Mouse (Mus musculus) urinary bladder, postnatal 14 days (tissue): ENCODE results near the gene Pttg1ip.

Source experiments
- DNase-seq: peaks from one replicate; pipeline ENCODE4 v3.0.0; 2021; ENCODE audit warnings: low spot score

Pttg1ip gene

DNA sequence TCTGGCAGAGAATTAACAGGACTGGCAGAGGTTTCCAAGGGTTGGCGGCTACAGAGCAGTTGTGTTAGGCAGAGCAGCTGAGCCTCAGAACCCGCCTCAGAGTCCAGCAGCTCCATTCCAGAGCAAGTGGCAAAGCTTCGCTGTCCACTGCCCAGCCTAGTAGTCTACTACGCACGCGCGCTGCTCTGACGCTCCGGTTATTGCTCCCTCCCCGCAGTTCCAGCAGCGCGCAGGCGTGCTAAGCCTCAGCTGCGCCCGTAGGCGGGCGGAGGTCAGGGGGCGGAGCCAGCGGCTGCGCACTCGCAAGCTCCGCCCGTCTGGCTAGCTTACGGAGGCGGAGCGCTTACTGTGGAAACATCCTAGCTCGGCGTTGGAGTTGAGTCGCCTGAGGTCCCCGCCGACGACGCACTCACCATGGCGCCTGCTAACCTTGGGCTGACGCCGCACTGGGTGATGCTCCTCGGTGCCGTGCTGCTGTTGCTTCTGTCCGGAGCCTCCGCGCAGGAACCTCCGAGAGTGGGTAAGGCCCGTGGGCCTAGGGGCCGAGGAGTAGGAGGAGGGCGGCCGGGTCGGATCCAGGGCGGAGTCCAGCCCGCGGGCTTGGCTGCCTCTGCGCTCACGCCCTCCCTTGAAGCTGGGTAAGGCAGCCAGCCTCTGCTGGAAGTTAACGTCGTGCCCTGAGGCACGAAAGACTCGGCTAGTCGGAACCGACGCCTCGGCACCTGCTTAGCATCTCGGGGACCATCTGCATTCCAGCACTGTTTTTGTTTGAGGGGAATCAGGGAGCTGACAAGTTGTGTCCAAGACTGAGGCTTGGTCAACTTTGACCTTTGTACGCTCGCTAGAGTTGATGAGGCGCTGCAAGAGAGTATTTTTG is at the start of gene Pttg1ip:
Gene Pttg1ip (plus strand): TSS at position 313 of the 877 bp plus-strand sequence.
- peak; percentile 96 for DNase-seq

DNA sequence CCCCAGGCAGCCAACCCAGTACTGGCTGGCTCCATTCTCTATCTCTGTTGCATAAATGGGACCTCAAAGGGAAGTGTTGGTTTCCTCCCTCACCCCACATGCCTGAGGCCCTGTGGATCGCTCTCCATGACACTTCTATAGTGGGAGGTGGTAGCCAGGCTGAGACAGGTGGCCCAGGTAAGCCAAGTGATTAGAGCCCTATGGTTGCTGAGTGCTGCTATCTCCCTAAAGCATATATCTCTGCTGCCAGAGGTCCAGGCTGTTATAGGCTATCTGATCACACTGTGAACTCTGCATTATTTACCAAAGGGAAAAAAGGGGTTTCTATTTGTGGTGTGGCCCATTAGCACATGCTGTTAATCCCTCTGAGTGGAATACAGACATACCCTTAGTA is 49.5 kb upstream of the Pttg1ip start:
- DNase-seq: no peak

DNA sequence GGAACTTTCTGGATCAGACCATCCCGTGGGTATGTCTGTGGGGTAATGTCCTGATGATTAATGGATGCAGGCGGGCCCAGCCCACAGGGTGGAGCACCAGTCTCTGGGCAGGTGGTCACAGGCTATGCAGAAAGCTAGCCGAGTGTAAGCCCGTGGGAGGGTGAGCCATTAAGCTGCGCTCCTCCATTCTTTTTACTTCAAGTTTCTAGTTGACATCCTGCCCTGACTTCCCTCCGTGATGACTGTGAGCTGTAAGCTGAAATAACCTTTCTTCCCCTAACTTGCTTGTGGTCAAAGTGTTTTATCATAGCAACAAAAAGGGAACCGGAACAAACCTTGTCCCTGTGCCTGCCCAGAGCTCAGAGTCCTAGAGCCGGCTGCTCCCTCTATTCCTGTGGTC is 44.8 kb upstream of the Pttg1ip start:
- no peak for DNase-seq

- DNase-seq: no peak
These were observed 44.0 kb upstream of the Pttg1ip start for GRCm38 (mm10) chr10:77537215-77538209.

DNA sequence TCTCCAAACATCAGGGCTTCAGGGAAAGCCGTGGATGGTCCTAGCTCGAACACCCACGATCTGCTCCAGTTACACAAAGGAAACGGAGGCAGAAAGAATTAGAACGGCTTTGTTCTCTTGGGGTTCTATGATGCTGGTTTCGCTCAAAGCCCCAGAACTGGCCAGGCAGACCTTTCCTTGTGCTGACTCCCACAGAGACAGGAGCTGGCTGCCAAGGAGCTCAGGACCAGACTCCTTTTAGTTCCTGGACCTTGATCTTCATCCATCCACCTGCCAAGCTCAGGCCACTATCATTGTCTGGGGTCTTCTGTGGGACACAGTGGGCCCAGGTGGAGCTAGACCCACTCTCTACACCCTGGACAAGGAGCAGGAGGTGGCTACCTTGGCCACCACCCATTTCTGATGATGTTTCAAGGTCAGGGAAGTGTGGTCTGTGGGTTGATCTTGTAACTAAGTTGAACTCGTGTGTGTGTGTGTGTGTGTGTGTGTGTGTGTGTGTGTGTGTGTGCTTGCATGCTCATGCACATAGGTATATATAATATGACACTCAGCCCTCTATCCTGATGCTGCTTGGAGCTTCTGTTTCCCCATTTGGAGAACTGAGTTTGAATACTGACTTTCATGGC is 42.1 kb upstream of the Pttg1ip start:
- DNase-seq: no peak

DNA sequence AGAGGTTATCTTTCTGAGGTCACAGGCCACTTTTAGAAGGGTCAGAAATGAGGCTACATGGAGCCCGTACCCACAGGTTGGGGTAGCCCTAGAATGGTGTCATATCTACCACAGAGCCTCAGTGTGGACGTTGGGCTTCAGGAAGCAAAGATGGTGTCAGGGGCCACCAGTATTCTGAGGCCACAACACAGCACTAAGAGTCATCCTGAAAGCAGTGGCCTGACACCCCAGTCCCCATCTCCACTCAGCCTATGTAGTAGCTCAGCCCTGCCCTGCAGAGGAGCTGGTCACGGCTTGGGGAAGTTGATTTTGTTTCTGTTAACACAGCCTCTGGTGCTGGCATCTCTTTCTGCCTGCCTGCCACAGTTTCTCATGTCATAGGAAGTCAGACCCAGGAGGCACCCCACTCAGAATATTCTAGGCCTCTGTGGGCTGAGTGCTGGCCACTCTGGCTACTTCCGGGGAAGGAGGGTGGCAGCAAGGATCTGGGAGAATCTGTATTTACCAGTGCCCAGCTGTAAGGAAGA is 40.9 kb upstream of the Pttg1ip start:
- DNase-seq: no peak

DNA sequence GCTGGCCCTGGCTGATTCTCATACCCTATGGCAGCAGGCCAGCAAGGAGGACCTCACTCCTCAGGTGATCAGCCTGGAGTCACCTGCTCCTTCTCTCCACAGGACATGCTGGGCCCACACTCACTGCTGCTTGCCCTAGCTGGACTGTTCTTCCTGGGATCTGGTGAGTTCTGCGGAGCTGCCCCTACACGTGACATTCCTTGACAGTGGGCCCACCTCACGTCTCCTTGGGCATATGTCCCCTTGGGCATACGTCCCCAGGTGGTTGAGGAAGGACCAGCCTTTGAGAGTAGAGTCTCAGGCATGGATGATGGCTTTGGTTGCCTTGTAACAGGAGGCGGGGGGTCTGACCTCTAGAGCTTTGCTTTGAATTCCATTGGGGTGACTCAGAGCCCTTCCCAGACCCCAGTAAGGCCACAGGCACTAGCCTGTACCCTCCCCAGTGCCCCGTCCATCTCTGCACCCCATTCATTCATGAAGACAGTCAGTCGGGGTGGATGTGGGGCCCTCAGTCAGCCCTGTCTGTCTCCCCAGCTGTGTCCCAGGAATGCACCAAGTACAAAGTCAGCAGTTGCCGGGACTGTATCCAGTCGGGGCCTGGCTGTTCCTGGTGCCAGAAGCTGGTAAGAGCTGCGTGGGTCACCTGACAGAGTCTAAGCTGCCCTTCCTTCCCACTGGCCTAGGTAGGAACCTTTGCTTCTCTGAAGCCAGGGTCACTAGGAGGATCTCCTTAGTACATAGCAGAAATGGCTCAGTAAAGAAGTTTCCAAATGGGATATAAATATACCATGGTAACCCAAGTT is 39.5 kb upstream of the Pttg1ip start:
- no peak for DNase-seq

GRCm38 (mm10) chr10:77543226-77543625 is 38.3 kb upstream of the Pttg1ip start:
- DNase-seq: no peak

DNA sequence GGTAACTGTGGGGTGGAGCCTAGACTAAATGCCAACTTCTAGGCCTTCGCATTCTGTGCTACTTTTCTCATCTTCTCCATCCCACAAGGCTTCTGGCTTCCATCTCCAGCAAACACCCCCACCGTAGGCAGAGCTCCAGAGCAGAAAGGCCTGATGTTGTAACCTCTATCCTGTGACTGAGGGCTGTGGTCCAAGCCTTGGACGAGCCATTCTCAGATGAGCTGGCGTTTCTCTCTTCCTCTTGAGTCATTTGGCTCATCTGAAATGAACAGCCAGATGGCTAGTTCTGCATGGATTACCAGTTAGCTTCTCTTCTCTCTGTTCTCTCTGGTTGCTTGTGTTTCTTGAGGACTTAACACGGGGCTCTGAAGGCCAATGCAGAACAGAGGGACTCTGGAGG is 36.6 kb upstream of the Pttg1ip start:
- DNase-seq: peak; percentile 77

- DNase-seq: peak; percentile 74
These were observed 32.9 kb upstream of the Pttg1ip start for GRCm38 (mm10) chr10:77548576-77548975.

DNA sequence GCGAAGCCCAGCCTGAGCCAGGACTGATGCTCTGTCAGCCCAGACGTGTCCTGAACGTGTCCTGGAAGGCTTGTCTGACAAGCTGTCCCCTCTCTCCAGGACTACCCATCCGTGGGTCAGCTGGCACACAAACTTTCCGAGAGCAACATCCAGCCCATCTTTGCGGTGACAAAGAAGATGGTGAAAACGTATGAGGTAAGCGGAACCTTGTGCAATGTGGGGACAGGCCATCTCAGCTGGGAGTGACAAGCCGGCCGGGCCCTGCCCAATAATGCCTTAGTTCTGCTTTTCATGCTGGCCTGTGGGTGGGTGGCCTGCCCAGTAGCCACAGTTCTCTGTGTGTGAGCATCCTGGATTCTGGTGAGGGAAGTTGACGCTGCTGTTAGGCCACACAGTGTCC is 30.6 kb upstream of the Pttg1ip start:
- no peak for DNase-seq

GRCm38 (mm10) chr10:77552162-77552561 is 29.4 kb upstream of the Pttg1ip start:
- DNase-seq: no peak

DNA sequence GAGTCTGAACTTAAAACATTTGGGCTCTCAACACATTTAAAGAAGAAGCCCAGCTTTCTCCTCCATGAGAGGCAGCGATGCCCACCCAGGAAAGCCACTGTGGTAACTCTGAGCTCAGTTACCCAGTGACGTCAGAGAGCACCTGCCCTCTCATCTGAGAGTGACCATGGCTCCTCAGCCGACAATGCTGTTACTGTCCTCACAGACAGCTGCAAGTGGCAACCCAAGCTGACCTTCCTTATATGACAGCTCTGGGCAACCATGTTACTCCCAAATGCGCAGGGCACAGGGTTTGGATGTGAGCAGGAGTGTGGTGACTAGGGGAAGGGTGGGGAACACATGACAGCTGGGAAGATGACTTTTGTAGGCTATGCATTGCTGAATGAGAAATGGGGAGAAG is 28.2 kb upstream of the Pttg1ip start:
- DNase-seq: no peak

DNA sequence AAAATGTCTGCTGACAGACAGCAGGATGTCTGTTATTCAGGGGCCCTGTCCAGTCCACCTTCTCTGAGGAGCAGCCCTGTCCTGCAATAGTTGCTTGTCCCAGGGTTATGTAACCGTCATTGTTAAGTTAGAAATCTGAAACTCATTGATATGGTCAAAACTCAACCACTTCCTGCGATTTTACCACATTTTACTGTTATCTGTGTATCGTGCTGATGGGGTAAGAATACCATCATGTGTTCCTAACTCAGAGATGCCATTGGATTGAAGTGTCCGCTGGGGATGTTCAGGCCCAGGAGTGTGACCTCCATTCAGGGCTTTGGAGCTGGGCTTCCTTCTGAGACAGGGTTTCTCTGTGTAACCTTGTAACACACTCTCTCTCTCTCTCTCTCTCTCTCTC is 26.6 kb upstream of the Pttg1ip start:
- no peak for DNase-seq

GRCm38 (mm10) chr10:77556631-77557030 is 24.9 kb upstream of the Pttg1ip start:
- DNase-seq: no peak

- no peak for DNase-seq
These were observed 23.9 kb upstream of the Pttg1ip start for GRCm38 (mm10) chr10:77557641-77558040.

- DNase-seq: no peak
These were observed 21.4 kb upstream of the Pttg1ip start for GRCm38 (mm10) chr10:77560090-77560489.

DNA sequence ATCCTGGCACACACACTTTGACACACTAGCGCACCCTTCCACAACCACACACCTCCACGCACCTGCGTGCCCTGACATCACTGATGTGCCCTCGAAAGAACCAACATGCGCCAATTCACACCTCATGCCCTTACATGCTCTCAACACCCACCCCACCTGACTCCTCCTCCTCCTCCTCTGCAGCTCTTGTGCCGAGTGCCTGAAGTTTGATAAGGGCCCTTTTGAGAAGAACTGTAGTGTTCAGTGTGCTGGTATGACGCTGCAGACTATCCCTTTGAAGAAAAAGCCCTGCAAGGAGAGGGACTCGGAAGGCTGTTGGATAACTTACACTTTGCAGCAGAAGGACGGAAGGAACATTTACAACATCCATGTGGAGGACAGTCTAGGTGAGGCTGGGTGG is 20.7 kb upstream of the Pttg1ip start:
- no peak for DNase-seq

- DNase-seq: no peak
These were observed 20.0 kb upstream of the Pttg1ip start for GRCm38 (mm10) chr10:77561508-77561907.

GRCm38 (mm10) chr10:77565005-77565404 is 16.5 kb upstream of the Pttg1ip start:
- no peak for DNase-seq

GRCm38 (mm10) chr10:77566651-77567050 is 14.9 kb upstream of the Pttg1ip start:
- peak; percentile 92 for DNase-seq
